Mouse (Mus musculus): ENCODE measurements around the gene Cyp2d26.
"Not testable (repeated sequence)": the region's sequence is repeated elsewhere in the genome, so short reads cannot be mapped to it uniquely, and the experiment has no call there.

Gene Cyp2d26

GRCm38 (mm10) chr15:82794277-82794676 lies at the start of gene Cyp2d26:
Cyp2d26 (minus strand) TSS chr15:82794294.
- DNase-seq = no peak

GRCm38 (mm10) chr15:82839146-82839545 lies 45.1 kb upstream of the Cyp2d26 start:
- no peak for DNase-seq

GRCm38 (mm10) chr15:82829917-82830316 lies 35.8 kb upstream of the Cyp2d26 start:
- DNase-seq = no peak

- no peak for DNase-seq
Measured at GRCm38 (mm10) chr15:82825866-82826265, 31.8 kb upstream of the Cyp2d26 start.

- DNase-seq = no peak
Measured at GRCm38 (mm10) chr15:82822347-82822746, 28.3 kb upstream of the Cyp2d26 start.

DNA sequence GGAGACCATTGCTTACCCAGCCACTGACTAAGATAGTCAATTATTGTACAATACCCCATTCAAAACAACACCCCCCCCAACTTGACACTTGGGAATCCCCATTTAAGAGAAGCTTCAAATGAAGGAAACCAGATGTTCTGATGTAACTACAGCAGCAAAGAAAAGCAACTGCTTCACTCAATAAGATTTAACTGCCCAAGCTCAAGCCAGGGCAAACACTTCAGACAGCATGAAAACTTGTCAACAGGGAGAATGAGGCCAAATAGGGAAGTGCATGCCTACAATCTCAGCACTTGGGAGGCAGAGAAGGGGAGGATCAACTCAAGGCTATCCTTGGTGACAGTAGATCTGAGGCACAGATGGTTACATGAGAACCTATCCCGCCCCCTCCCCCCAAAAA lies 27.6 kb upstream of the Cyp2d26 start:
- peak; percentile 57 for DNase-seq

DNA sequence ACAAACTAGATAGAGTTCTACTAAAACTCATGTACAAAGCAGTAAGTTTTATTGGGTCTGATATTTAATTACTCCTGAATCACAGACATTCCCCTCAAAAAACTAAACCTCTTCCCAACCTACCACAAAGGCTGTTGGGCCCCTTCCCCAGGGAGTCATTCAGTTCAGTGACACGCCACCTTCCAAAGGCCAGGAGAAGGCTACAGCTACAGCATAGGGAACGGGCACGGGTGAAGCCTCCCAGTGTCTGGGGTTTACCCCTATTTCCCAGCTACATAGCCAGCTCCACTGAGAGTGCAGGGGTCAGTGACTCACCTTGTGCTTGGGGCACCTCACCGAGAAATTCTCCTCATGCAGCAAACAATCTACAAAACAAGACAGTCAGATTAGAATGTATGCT lies 21.2 kb upstream of the Cyp2d26 start:
- DNase-seq = no peak

DNA sequence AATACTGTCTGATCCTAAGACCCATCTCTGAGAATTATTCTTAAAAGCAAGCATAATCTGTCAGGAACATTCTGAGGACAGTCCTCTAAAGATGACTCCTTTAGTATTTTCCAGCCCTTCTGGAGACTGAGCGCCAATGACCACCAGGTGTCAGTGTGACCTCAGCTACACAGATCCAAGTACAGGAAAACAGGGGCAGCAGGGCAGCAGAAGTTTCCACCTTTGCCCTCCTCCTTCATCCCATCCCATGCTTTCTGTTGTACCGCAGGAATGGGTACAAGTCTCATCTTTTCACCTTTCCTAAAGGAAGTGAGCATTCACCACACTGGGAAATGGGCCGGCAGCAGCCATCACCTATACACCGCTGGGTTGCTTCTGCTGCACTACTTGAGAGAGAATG lies 20.7 kb upstream of the Cyp2d26 start:
- peak; percentile 74 for DNase-seq

DNA sequence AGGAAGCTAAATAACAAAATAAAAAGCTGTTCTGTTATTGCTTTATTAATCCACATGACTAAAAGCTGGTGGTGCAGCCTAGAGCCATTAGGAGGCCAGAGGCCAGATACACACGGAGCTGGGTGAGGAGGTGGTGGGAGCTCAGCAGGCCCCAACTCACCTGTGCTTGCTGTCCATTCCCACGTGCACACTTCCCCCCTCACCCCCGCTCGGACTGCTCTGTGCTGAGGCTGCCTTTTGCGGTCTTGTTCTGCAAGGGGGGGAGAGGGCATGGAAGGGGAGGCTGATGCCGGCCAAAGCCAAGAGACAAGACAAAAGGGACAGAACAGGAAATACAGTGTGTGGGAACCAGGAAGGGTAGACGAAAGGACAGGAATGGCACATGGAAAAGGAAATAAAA lies 20.2 kb upstream of the Cyp2d26 start:
- DNase-seq = no peak

- DNase-seq = no peak
Measured at GRCm38 (mm10) chr15:82810556-82810955, 16.5 kb upstream of the Cyp2d26 start.

DNA sequence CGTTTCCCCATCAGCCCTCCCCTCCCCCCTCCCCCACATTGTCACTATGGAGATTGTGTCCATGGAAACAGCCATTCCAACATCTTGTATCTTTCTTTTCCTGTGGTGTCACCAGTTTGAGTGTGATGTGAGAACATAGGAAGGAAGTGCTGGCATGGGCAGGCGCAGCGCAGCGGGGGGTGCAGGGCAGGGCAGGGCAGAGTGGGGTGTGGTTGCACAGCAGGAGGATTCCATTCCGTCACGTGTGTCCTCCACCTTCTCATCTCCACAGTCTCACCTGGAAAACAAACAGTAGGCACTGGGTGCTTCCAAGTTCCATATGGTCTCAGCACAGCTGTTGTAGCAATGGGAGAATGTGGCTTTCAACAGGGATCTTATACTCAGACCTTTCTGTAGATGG lies 15.4 kb upstream of the Cyp2d26 start:
- peak; percentile 10 for DNase-seq

DNA sequence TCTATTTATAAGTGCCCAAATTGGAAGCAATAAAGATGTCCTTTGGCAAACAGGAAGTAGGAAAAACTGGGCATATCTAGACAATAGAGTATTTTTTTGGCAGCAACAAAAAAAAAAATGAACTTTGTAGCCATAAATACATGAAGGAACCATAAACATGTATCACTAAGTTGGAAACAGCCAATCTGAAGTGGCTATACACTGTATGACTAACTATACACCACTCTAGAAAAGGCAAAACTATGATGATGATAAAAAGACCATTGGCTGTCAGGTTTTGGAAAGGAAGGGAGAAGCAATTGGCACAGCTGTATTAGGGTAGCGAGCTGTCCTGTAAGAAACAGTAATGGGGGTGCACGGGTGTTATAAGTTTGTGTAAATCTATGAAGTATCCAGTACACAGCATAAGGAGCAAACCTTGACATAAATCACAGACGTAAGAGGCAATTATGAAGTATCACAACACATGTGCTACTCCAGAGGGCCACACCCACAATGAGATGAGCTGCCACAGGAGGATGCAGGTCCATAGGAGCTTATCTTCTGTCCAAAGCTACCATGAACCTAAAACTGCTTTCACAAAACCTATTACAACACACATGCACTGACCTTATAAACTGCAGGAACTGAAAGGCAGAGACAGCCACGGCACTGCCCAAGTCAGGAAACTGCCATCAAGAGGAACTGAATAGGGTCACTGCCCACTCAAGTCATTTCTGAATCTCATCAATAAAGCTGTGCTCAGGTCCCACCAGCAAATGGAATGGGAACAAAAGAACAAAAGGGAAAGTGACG lies 13.1 kb upstream of the Cyp2d26 start:
- no peak for DNase-seq

DNA sequence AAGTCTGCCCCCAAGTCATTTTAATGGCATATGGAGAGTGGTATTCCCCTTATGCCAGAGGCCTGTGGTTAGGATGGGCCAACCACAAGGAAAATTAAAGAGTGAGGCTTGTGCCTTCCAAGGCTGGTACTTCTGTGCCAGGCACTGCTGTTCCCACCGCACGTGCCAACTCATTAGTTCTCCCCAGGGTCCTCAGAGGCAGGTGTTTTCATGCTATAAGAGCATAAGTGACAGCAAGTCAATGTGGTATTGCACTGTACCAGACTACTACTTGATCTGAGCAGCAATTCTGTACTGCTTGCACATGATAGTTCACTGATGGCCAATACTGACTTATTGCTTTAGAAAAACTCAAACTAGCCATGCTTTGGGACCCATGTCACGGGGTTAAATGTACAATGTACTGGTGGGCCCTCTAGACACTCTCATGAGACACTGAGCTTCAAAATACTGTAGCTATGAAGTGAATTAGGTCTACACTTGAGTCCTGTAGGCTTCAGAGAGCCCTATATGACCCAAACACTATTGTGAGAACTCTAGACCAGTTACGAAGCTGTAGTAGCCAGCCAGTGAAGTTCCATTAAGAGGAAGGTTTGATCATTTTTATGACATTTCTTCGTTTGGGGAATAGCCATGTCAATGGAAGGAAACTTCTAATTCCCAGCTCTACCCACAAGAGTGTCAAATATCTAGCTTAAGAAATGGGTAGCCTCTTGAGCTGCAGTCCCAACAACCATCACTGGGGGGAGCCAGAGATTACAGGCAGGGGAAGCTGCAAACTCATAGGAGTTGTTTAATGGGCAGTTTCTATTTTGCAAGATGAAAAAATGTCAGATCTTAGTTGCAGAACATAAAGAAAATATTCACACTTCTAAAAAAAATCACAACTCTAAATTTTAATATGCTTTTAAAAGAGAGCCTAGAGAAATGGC lies 10.9 kb upstream of the Cyp2d26 start:
- peak; percentile 89 for DNase-seq

GRCm38 (mm10) chr15:82795936-82796440 lies 1.9 kb upstream of the Cyp2d26 start:
- DNase-seq = no peak

GRCm38 (mm10) chr15:82793868-82794267 lies 226 bp downstream of the Cyp2d26 start:
- DNase-seq = no peak

- no peak for DNase-seq
Measured at GRCm38 (mm10) chr15:82793454-82793853, 640 bp downstream of the Cyp2d26 start.

- no peak for DNase-seq
Measured at GRCm38 (mm10) chr15:82792566-82792965, 1.5 kb downstream of the Cyp2d26 start.

GRCm38 (mm10) chr15:82784581-82784980 lies 9.5 kb downstream of the Cyp2d26 start:
- no peak for DNase-seq

DNA sequence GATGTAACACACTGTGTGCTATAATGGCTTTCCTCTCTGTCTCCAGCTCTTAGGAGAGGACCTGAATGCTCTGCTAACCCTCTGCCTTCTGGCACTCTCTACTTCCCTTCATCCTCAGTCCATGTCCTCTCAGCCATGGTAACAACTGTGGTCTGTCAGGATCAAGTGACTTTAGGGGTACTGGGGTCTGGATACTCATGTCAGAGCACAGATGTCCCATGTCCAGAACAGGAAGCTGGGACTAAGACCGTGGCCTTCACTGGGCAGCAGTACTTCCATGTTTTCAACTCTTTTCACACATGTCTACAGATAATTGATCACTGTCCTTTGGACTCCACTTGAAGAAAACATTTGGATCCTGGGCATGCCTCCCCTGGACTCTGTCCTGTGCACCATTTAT lies 10.3 kb downstream of the Cyp2d26 start:
- DNase-seq = no peak

DNA sequence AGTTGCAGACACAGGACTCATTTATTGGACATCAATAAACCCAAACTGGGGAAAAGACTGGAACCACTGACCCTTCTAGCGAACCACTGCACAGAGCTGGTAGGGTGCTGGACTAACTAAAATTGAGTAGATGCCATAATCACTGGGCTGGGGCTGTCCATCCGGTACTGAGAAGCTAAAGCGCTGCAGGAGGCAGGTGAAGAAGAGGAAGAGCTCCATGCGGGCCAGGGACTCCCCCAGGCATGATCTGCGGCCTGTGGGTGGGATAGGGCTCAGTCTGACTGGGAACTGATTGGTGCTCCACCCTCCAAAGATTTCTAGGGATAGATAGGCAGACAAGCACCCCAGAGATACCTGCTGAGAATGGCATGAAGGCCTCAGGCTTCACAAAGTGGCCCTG lies 16.2 kb downstream of the Cyp2d26 start:
- DNase-seq = not testable (repeated sequence)

DNA sequence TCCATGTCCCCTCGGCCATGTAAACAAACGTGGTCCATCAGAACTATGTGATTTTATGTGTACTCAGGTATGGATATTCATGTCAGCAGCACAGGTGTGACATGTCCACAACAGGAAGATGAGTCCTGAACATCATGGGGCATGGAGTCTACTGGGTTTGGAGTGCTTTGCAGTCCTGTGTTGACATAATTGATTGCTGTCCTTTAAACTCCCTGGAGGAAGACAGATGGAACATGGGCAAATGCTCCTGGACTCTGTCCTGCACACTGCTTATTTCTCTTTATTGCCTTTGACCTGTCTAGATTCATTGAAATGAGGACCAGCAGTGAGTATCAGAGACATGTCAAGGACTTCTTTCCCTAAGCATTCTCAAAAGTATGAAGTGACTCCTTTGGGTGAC lies 28.2 kb downstream of the Cyp2d26 start:
- no peak for DNase-seq

DNA sequence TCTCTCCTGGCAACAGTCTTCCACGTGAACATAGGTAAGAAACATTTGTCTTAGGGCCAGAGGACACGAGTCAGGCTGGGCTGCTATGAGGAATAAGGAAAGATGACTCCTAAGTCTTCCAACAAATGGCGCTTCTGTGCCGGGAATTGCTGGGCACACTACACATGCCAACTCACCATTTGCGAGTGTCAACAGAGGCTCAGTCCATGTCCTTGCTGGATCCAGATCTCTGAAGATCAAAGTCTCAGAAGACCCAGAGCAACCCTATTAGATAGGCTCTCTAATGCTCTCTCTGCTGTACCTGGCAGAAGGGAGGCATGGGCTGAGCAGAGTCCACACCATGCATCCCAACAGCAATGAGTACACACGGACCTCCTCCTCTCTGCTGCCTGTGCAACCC lies 29.2 kb downstream of the Cyp2d26 start:
- no peak for DNase-seq

DNA sequence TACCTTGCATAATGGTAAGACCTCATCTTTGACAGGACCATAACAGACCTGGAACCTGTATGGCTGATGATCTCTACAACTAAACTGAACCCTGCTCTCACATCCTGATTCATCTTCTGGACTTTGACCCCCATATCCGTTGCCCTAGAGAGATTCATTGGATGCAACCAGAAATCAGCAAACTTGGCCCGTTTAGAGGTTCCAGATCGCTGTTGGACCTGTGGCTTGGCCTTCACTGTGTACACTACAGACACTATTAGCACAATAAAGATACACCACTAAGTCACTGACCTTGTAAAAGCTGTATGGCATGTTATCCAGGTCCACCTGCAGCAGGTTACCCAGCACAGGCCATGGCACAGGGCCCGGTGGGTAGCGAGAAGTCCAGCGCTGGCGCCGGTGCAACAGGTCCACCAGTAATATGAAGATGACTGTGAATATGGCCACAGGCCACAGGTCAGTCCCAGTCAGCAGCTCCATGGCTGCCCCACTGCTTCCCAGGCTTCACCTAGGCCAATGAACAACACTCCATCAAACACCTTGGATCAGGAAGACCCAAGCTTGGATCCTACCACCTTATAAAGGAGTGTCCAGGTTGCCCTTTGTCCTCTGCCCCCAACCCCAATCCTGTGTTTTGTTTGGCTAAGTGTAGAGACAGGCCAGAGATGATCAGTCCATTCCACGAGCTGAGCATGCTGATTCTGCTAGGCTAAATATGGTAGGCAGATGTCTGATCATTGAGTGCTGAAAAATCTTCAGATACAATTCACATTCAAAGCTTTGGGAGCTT lies 30.3 kb downstream of the Cyp2d26 start, which contains the start of gene Cyp2d40:
TSS of gene Cyp2d40 (minus strand) at position 553 of the 790 bp plus-strand sequence.
- no peak for DNase-seq

All from lung, postnatal 36 days (tissue).